Comparison of ENCODE assay signal across 13 mouse cellular contexts in the genomic region with DNA sequence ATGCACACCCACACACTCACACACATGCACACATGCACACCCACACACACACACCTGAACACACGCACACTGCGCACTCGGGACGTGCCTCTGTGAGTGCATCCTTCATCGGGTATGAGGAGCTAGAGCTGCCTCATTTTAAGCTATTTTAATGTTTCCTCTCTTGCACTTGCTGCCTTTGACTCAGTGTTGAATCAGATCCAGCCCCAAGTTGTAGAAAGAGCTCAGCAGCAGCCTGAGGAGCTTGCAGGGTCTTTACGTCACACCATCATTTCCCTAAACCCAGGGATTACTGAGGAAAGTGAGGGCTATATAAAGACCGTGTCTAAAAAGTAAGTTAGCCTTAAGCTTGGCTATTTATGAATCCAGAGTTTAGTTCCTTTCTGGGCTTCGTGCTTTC.
A peak's percentile ranks its signal among the peaks of the same experiment; 100 is the strongest.
DNase-seq lines count a peak whose midpoint lies in the region; ATAC-seq and TF ChIP-seq lines count a peak whose summit lies in the region.
"Had no signal": no experiment of that assay in that cellular context is flagged by ENCODE, and none has a peak within 500 bp of the region (broad histone marks: within the 10 kb centered on the region; RNA-seq: fewer than 3 reads in every experiment).

No protein-coding gene starts in this region.

- H3K4me3 ChIP-seq in kidney, embryonic 15.5 days (replicated peaks), result no peak overlapping the region
- H3K4me3 ChIP-seq in kidney, adult 2 months (ENCODE audit: insufficient read depth, low read depth, low read length), result no peak overlapping the region
- no peak overlapping the region for H3K4me3 ChIP-seq in bone marrow macrophage, adult 2 months (ENCODE audit: insufficient read depth, low read length)
- H3K4me3 ChIP-seq in embryonic facial prominence, embryonic 12.5 days, result no peak overlapping the region
- H3K4me3 ChIP-seq in midbrain, embryonic 16.5 days (ENCODE audit: low read depth, low read length), result no peak overlapping the region
- no peak overlapping the region for H3K4me3 ChIP-seq in liver, embryonic 11.5 days (ENCODE audit: low read depth, low read length)
- H3K4me3 ChIP-seq: erythroblast, embryonic 14.5 days; lung, embryonic 15.5 days had no signal

- H3K9me3 ChIP-seq in kidney, embryonic 15.5 days (replicated peaks), result no peaks in the 10 kb centered on the region
- no peaks in the 10 kb centered on the region for H3K9me3 ChIP-seq in embryonic facial prominence, embryonic 12.5 days
- no peaks in the 10 kb centered on the region for H3K9me3 ChIP-seq in midbrain, embryonic 16.5 days (replicated peaks; ENCODE audit: control insufficient read depth, low read length, poor library complexity, severe bottlenecking)
- no peaks in the 10 kb centered on the region for H3K9me3 ChIP-seq in liver, embryonic 11.5 days (ENCODE audit: control insufficient read depth, low read length)
- H3K9me3 ChIP-seq: lung, embryonic 15.5 days had no signal

- H3K4me1 ChIP-seq in kidney, embryonic 15.5 days, result peaks cover 31% of the 10 kb centered on the region
- H3K4me1 ChIP-seq in kidney, adult 2 months (ENCODE audit: control insufficient read depth, insufficient read depth, low read length), result 0 out of 2 replicates have a peak, but pooled peaks cover 2% of the 10 kb centered on the region
- H3K4me1 ChIP-seq in bone marrow macrophage, adult 2 months (ENCODE audit: control insufficient read depth, insufficient read depth, low read length), result peaks cover 54% of the 10 kb centered on the region
- peaks cover 56% of the 10 kb centered on the region for H3K4me1 ChIP-seq in embryonic facial prominence, embryonic 12.5 days
- peaks cover 27% of the 10 kb centered on the region for H3K4me1 ChIP-seq in midbrain, embryonic 16.5 days (ENCODE audit: control insufficient read depth, insufficient read depth, low read length)
- H3K4me1 ChIP-seq in liver, embryonic 11.5 days (replicated peaks; ENCODE audit: control insufficient read depth, insufficient read depth, low read length), result peaks cover 22% of the 10 kb centered on the region
- H3K4me1 ChIP-seq: lung, embryonic 15.5 days had no signal

- TF ChIP-seq POLR2A in kidney, adult 2 months (IDR thresholded peaks at IDR 0.05; ENCODE audit: low read depth, low read length), result no peak
- no peak for TF ChIP-seq POLR2A in bone marrow macrophage, adult 2 months (IDR thresholded peaks at IDR 0.05; ENCODE audit: borderline replicate concordance, low read depth, low read length)

- WGBS in kidney, embryonic 15.5 days, result 89% methylated on average over 8 of the region's 8 CpGs
- 79% methylated on average over 8 of the region's 8 CpGs for WGBS in kidney, adult 2 months
- WGBS in embryonic facial prominence, embryonic 12.5 days, result 66% methylated on average over 8 of the region's 8 CpGs
- 78% methylated on average over 8 of the region's 8 CpGs for WGBS in midbrain, embryonic 16.5 days
- WGBS in liver, embryonic 11.5 days, result 90% methylated on average over 8 of the region's 8 CpGs

- no peak for ATAC-seq in kidney, embryonic 15.5 days (replicated peaks; ENCODE audit: low FRiP score)
- ATAC-seq in embryonic facial prominence, embryonic 12.5 days (ENCODE audit: insufficient number of reproducible peaks, insufficient read depth, low FRiP score, low TSS enrichment), result peak; percentile 54
- ATAC-seq in midbrain, embryonic 16.5 days, result peak; percentile 12; the same call in 1 of the 2 replicates
- no peak for ATAC-seq in liver, embryonic 11.5 days (replicated peaks; ENCODE audit: low FRiP score)

- 0 out of 2 replicates have a peak overlapping the region, but pooled peaks have one; percentile 22 for H3K27ac ChIP-seq in kidney, embryonic 15.5 days
- H3K27ac ChIP-seq in kidney, adult 2 months (ENCODE audit: insufficient read depth, low read depth, low read length), result no peak overlapping the region
- H3K27ac ChIP-seq in bone marrow macrophage, adult 2 months (ENCODE audit: insufficient read depth, low read depth, low read length), result peak overlapping the region; percentile 45
- H3K27ac ChIP-seq in embryonic facial prominence, embryonic 12.5 days, result peak overlapping the region; percentile 69
- H3K27ac ChIP-seq in midbrain, embryonic 16.5 days (ENCODE audit: low read length), result peak overlapping the region; percentile 26; the same call in 1 of the 2 replicates
- no peak overlapping the region for H3K27ac ChIP-seq in liver, embryonic 11.5 days (ENCODE audit: low read depth, low read length)
- H3K27ac ChIP-seq: lung, embryonic 15.5 days had no signal

- H3K36me3 ChIP-seq in kidney, embryonic 15.5 days, result peaks cover 21% of the 10 kb centered on the region
- no peaks in the 10 kb centered on the region for H3K36me3 ChIP-seq in kidney, adult 2 months (ENCODE audit: control insufficient read depth, insufficient read depth, low read length)
- peaks cover 13% of the 10 kb centered on the region; the same call in 1 of the 2 replicates for H3K36me3 ChIP-seq in embryonic facial prominence, embryonic 12.5 days
- no peaks in the 10 kb centered on the region for H3K36me3 ChIP-seq in midbrain, embryonic 16.5 days (ENCODE audit: control insufficient read depth, insufficient read depth, low read length)
- no peaks in the 10 kb centered on the region; the same call in 1 of the 2 replicates for H3K36me3 ChIP-seq in liver, embryonic 11.5 days (ENCODE audit: control insufficient read depth, insufficient read depth, low read length)

- no peak for DNase-seq in kidney, adult 2 months
- no peak for DNase-seq in embryo, embryonic 11 days
- DNase-seq in liver, embryonic 11.5 days (ENCODE audit: low spot score), result no peak
- DNase-seq: cerebellum, adult 8-10 months; heart, postnatal 36 days; kidney, postnatal 14 days; thymus, postnatal 4 days had no signal

- no peak for TF ChIP-seq CTCF in kidney, adult 2 months (conservative IDR thresholded peaks at IDR 0.05; ENCODE audit: insufficient read depth, insufficient read length, low read depth, low read length)
- no peak for TF ChIP-seq CTCF in bone marrow macrophage, adult 2 months (IDR thresholded peaks at IDR 0.05; ENCODE audit: low read depth, low read length)

- no peak overlapping the region for H3K9ac ChIP-seq in kidney, embryonic 15.5 days
- H3K9ac ChIP-seq in embryonic facial prominence, embryonic 12.5 days, result no peak overlapping the region
- H3K9ac ChIP-seq in midbrain, embryonic 16.5 days (ENCODE audit: low read depth, low read length), result no peak overlapping the region
- H3K9ac ChIP-seq in liver, embryonic 11.5 days (ENCODE audit: low read depth, low read length), result no peak overlapping the region
- H3K9ac ChIP-seq: lung, embryonic 15.5 days had no signal

- no peak overlapping the region for H3K4me2 ChIP-seq in kidney, embryonic 15.5 days
- H3K4me2 ChIP-seq in embryonic facial prominence, embryonic 12.5 days (replicated peaks), result no peak overlapping the region
- no peak overlapping the region for H3K4me2 ChIP-seq in midbrain, embryonic 16.5 days (ENCODE audit: low read length)
- H3K4me2 ChIP-seq in liver, embryonic 11.5 days, result no peak overlapping the region
- H3K4me2 ChIP-seq: lung, embryonic 15.5 days had no signal

- no peaks in the 10 kb centered on the region for H3K27me3 ChIP-seq in kidney, embryonic 15.5 days
- no peaks in the 10 kb centered on the region for H3K27me3 ChIP-seq in kidney, adult 2 months (replicated peaks; ENCODE audit: control insufficient read depth, insufficient read depth, low read length)
- no peaks in the 10 kb centered on the region for H3K27me3 ChIP-seq in embryonic facial prominence, embryonic 12.5 days
- no peaks in the 10 kb centered on the region for H3K27me3 ChIP-seq in midbrain, embryonic 16.5 days (ENCODE audit: control insufficient read depth, insufficient read depth, low read depth, low read length)
- no peaks in the 10 kb centered on the region for H3K27me3 ChIP-seq in liver, embryonic 11.5 days (replicated peaks; ENCODE audit: control insufficient read depth, insufficient read depth, low read length)
- H3K27me3 ChIP-seq: lung, embryonic 15.5 days had no signal

Comparison
In these comparisons a context has a peak if more than half of its experiments do, and no peak if none do; other contexts are left out.
1. H3K27ac ChIP-seq: peak in kidney, embryonic 15.5 days (single experiment), bone marrow macrophage, adult 2 months (single experiment), embryonic facial prominence, embryonic 12.5 days (single experiment) and midbrain, embryonic 16.5 days (single experiment); none in kidney, adult 2 months (single experiment) and liver, embryonic 11.5 days (single experiment).
2. ATAC-seq: peak in embryonic facial prominence, embryonic 12.5 days (single experiment) and midbrain, embryonic 16.5 days (single experiment); none in kidney, embryonic 15.5 days (single experiment) and liver, embryonic 11.5 days (single experiment).